Mouse (Mus musculus): ENCODE data around the gene Txndc2. TPM values are rescaled to one million over a fixed set of nuclear protein-coding genes. Genes with fewer than 3 reads are reported as not detected.
"Not testable (repeated sequence)": the region's sequence is repeated elsewhere in the genome, so short reads cannot be mapped to it uniquely, and the experiment has no call there.

Txndc2 gene
- polyA plus RNA-seq, 1 experiment, result not detected

- Histone ChIP-seq H3K36me3 (ENCODE audit: control insufficient read depth, insufficient read depth, low read length) (no peaks in the 10 kb centered on the region), H3K4me1 (replicated peaks; ENCODE audit: control insufficient read depth, insufficient read depth, low read length) (no peaks in the 10 kb centered on the region), H3K27me3 (ENCODE audit: control insufficient read depth, insufficient read depth, low read length) (no peaks in the 10 kb centered on the region), H3K27ac (ENCODE audit: control insufficient read depth, insufficient read depth, low read length) (no peak overlapping the region), H3K4me3 (ENCODE audit: control insufficient read depth, insufficient read depth, low read length) (no peak overlapping the region)
- TF ChIP-seq CTCF (IDR thresholded peaks at IDR 0.05; ENCODE audit: borderline replicate concordance, control insufficient read depth, extremely low read depth, insufficient read depth, low read length, poor library complexity) (no peak), POLR2A (IDR thresholded peaks at IDR 0.05; ENCODE audit: control insufficient read depth, extremely low read depth, insufficient read depth, low read length, poor library complexity) (no peak)
- no peak for DNase-seq
- 94% methylated on average over 1 of the region's 1 CpGs for WGBS
Observed at GRCm38 (mm10) chr17:65639144-65639543, 2.8 kb downstream of the Txndc2 start.

- TF ChIP-seq CTCF (IDR thresholded peaks at IDR 0.05; ENCODE audit: borderline replicate concordance, control insufficient read depth, extremely low read depth, insufficient read depth, low read length, poor library complexity) (no peak), POLR2A (IDR thresholded peaks at IDR 0.05; ENCODE audit: control insufficient read depth, extremely low read depth, insufficient read depth, low read length, poor library complexity) (no peak)
- no peak for DNase-seq
- WGBS, result 29% methylated on average over 14 of the region's 14 CpGs
- no peak overlapping the region for H3K27ac ChIP-seq (ENCODE audit: control insufficient read depth, insufficient read depth, low read length)
- H3K4me3 ChIP-seq (ENCODE audit: control insufficient read depth, insufficient read depth, low read length), result no peak overlapping the region
- H3K36me3 ChIP-seq (ENCODE audit: control insufficient read depth, insufficient read depth, low read length), result no peaks in the 10 kb centered on the region
- no peaks in the 10 kb centered on the region for H3K4me1 ChIP-seq (replicated peaks; ENCODE audit: control insufficient read depth, insufficient read depth, low read length)
- H3K27me3 ChIP-seq (ENCODE audit: control insufficient read depth, insufficient read depth, low read length), result no peaks in the 10 kb centered on the region
Observed at GRCm38 (mm10) chr17:65635715-65636360, 6.1 kb downstream of the Txndc2 start.

DNA sequence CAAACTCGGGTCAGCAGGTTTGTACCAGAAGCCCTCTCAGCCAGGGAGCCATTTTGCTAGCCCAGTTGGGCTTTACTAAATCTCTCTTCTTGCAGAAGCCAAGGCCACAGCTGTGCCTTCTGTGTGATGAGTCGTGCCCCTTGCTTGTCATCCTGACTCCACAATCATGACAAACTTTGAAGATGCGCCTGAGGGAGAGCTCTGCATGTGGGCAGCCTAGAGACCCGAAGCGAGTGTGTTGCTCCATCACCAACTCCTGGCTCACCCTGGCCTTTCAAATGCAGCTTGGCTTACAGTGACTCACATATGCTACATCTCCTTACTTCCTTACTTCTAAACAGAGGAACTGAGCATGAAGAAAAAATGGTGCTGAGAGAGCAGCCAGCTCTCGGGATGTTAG, 12.0 kb downstream of the Txndc2 start:
- 89% methylated on average over 6 of the region's 6 CpGs for WGBS
- DNase-seq, result no peak
- Histone ChIP-seq H3K4me3 (ENCODE audit: control insufficient read depth, insufficient read depth, low read length) (no peak overlapping the region), H3K27ac (ENCODE audit: control insufficient read depth, insufficient read depth, low read length) (no peak overlapping the region), H3K27me3 (ENCODE audit: control insufficient read depth, insufficient read depth, low read length) (no peaks in the 10 kb centered on the region), H3K4me1 (replicated peaks; ENCODE audit: control insufficient read depth, insufficient read depth, low read length) (no peaks in the 10 kb centered on the region), H3K36me3 (ENCODE audit: control insufficient read depth, insufficient read depth, low read length) (no peaks in the 10 kb centered on the region)
- TF ChIP-seq POLR2A (IDR thresholded peaks at IDR 0.05; ENCODE audit: control insufficient read depth, extremely low read depth, insufficient read depth, low read length, poor library complexity) (no peak), CTCF (IDR thresholded peaks at IDR 0.05; ENCODE audit: borderline replicate concordance, control insufficient read depth, extremely low read depth, insufficient read depth, low read length, poor library complexity) (no peak)

- H3K27ac ChIP-seq (ENCODE audit: control insufficient read depth, insufficient read depth, low read length); H3K27me3 ChIP-seq (ENCODE audit: control insufficient read depth, insufficient read depth, low read length); DNase-seq; H3K36me3 ChIP-seq (ENCODE audit: control insufficient read depth, insufficient read depth, low read length); H3K4me1 ChIP-seq (replicated peaks; ENCODE audit: control insufficient read depth, insufficient read depth, low read length); H3K4me3 ChIP-seq (ENCODE audit: control insufficient read depth, insufficient read depth, low read length): not testable (repeated sequence)
- WGBS, result 95% methylated on average over 13 of the region's 13 CpGs
Observed at GRCm38 (mm10) chr17:65628823-65629532, 13.0 kb downstream of the Txndc2 start.

- H3K4me1 ChIP-seq (replicated peaks; ENCODE audit: control insufficient read depth, insufficient read depth, low read length), result no peaks in the 10 kb centered on the region
- no peak overlapping the region for H3K4me3 ChIP-seq (ENCODE audit: control insufficient read depth, insufficient read depth, low read length)
- H3K27ac ChIP-seq (ENCODE audit: control insufficient read depth, insufficient read depth, low read length), result no peak overlapping the region
- DNase-seq, result no peak
- 93% methylated on average over 6 of the region's 6 CpGs for WGBS
- H3K27me3 ChIP-seq (ENCODE audit: control insufficient read depth, insufficient read depth, low read length), result no peaks in the 10 kb centered on the region
- TF ChIP-seq POLR2A (IDR thresholded peaks at IDR 0.05; ENCODE audit: control insufficient read depth, extremely low read depth, insufficient read depth, low read length, poor library complexity), result no peak
- TF ChIP-seq CTCF (IDR thresholded peaks at IDR 0.05; ENCODE audit: borderline replicate concordance, control insufficient read depth, extremely low read depth, insufficient read depth, low read length, poor library complexity), result no peak
- no peaks in the 10 kb centered on the region for H3K36me3 ChIP-seq (ENCODE audit: control insufficient read depth, insufficient read depth, low read length)
Observed at GRCm38 (mm10) chr17:65626301-65626700, 15.7 kb downstream of the Txndc2 start.

GRCm38 (mm10) chr17:65625563-65625962, 16.4 kb downstream of the Txndc2 start:
- H3K27me3 ChIP-seq (ENCODE audit: control insufficient read depth, insufficient read depth, low read length), result no peaks in the 10 kb centered on the region
- TF ChIP-seq POLR2A (IDR thresholded peaks at IDR 0.05; ENCODE audit: control insufficient read depth, extremely low read depth, insufficient read depth, low read length, poor library complexity) (no peak), CTCF (IDR thresholded peaks at IDR 0.05; ENCODE audit: borderline replicate concordance, control insufficient read depth, extremely low read depth, insufficient read depth, low read length, poor library complexity) (no peak)
- no peak overlapping the region for H3K27ac ChIP-seq (ENCODE audit: control insufficient read depth, insufficient read depth, low read length)
- H3K36me3 ChIP-seq (ENCODE audit: control insufficient read depth, insufficient read depth, low read length), result no peaks in the 10 kb centered on the region
- no peaks in the 10 kb centered on the region for H3K4me1 ChIP-seq (replicated peaks; ENCODE audit: control insufficient read depth, insufficient read depth, low read length)
- WGBS, result 82% methylated on average over 6 of the region's 6 CpGs
- H3K4me3 ChIP-seq (ENCODE audit: control insufficient read depth, insufficient read depth, low read length), result no peak overlapping the region
- DNase-seq, result no peak

- no peak for DNase-seq
- H3K27me3 ChIP-seq (ENCODE audit: control insufficient read depth, insufficient read depth, low read length), result no peaks in the 10 kb centered on the region
- no peak overlapping the region for H3K4me3 ChIP-seq (ENCODE audit: control insufficient read depth, insufficient read depth, low read length)
- no peaks in the 10 kb centered on the region for H3K4me1 ChIP-seq (replicated peaks; ENCODE audit: control insufficient read depth, insufficient read depth, low read length)
- no peaks in the 10 kb centered on the region for H3K36me3 ChIP-seq (ENCODE audit: control insufficient read depth, insufficient read depth, low read length)
- TF ChIP-seq POLR2A (IDR thresholded peaks at IDR 0.05; ENCODE audit: control insufficient read depth, extremely low read depth, insufficient read depth, low read length, poor library complexity) (no peak), CTCF (IDR thresholded peaks at IDR 0.05; ENCODE audit: borderline replicate concordance, control insufficient read depth, extremely low read depth, insufficient read depth, low read length, poor library complexity) (no peak)
- no peak overlapping the region for H3K27ac ChIP-seq (ENCODE audit: control insufficient read depth, insufficient read depth, low read length)
Observed at GRCm38 (mm10) chr17:65623130-65623529, 18.8 kb downstream of the Txndc2 start.

Data from thymus, adult 2 months (tissue).